Mouse (Mus musculus): Measurements from ENCODE around the gene Abhd17a.

- TF ChIP-seq CTCF (IDR thresholded peaks at IDR 0.05; ENCODE audit: low read depth) = no peak
- TF ChIP-seq EP300 (IDR thresholded peaks at IDR 0.05; ENCODE audit: low read depth) = no peak
These were observed 42.6 kb downstream of the Abhd17a start for GRCm38 (mm10) chr10:80547539-80547938.

All from liver, postnatal 0 days (tissue).